Mouse (Mus musculus) neural tube, embryonic 11.5 days (tissue): ENCODE results near the gene Ctr9. TPM values are rescaled to one million over a fixed set of nuclear protein-coding genes. Genes with fewer than 3 reads are reported as not detected.

Experiments
- polyA plus RNA-seq: library from polyadenylated mRNA; unstranded; fragments of >200 nt; fragmentation: Nextera tagmentation; extraction: Ambion mirVana; gene quantifications from 2 replicates; pipeline ENCODE4 v1.2.1, GENCODE M21; 2014

Ctr9 gene
- polyA plus RNA-seq, 1 experiment from 2014 or later: 99.7 TPM

Other genes starting within 250 kb of the Ctr9 start
- 30.8 and 31.3 TPM in 2 replicates for gene Rnf141, start 184.5 kb upstream of the Ctr9 start, polyA plus RNA-seq
- 1.6 and 1.7 TPM in 2 replicates for gene Lyve1, start 165.7 kb upstream of the Ctr9 start, polyA plus RNA-seq
- gene Mrvi1, start 46.5 kb upstream of the Ctr9 start, polyA plus RNA-seq: 1.9 and 2.8 TPM in 2 replicates
- gene Eif4g2, start 54.1 kb downstream of the Ctr9 start, polyA plus RNA-seq: 2,074 and 2,084 TPM in 2 replicates